Mouse (Mus musculus): ENCODE data around the gene Spc24.

The Spc24 gene

DNA sequence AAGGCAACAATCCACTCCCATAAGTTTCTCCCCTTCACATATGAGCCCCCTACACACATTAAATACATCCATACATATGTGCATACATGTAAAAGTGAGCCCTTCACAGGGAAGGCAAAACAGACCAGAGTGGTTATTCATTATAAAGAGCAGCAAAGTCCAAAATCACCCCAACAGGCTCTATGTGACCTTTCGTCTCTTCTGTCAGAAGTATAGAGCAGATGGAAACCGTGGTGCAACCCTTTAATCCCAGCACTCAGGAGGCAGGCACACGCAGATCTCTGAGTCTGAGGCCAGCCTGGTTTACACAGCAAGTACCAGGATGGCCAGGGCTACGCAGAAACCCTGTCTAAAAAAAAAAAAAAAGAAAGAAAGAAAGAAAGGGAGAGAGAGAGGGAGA, 54.0 kb downstream of the Spc24 start:
- no peak for DNase-seq
